Mouse (Mus musculus): ENCODE data around the gene Slc27a4. TPM values are rescaled to one million over a fixed set of nuclear protein-coding genes. Genes with fewer than 3 reads are reported as not detected.

Gene Slc27a4
- polyA plus RNA-seq, 1 experiment from 2014 or later: 11.6 TPM

- H3K4me3 ChIP-seq (ENCODE audit: low read depth, low read length): no peak overlapping the region
- no peaks in the 10 kb centered on the region for H3K27me3 ChIP-seq (ENCODE audit: control insufficient read depth, insufficient read depth, low read length)
- H3K4me1 ChIP-seq (ENCODE audit: control insufficient read depth, insufficient read depth, low read length): 0 out of 2 replicates have a peak, but pooled peaks cover 3% of the 10 kb centered on the region
- H3K27ac ChIP-seq (replicated peaks; ENCODE audit: low read depth, low read length): no peak overlapping the region
- H3K4me2 ChIP-seq (ENCODE audit: low read depth, severe bottlenecking): no peak overlapping the region
- no peaks in the 10 kb centered on the region for H3K36me3 ChIP-seq (ENCODE audit: control insufficient read depth, insufficient read depth, low read length)
- peak overlapping the region; percentile 27; the same call in 1 of the 2 replicates for H3K9ac ChIP-seq (ENCODE audit: low read length)
- ATAC-seq (ENCODE audit: insufficient number of reproducible peaks, low FRiP score, low TSS enrichment, low read depth) (no peak), DNase-seq (ENCODE audit: low spot score) (no peak)
- WGBS: 10% methylated on average over 19 of the region's 19 CpGs
- H3K9me3 ChIP-seq (ENCODE audit: control insufficient read depth, low read length): no peaks in the 10 kb centered on the region
Observed at GRCm38 (mm10) chr2:29856451-29857260, 54.2 kb downstream of the Slc27a4 start.

DNA sequence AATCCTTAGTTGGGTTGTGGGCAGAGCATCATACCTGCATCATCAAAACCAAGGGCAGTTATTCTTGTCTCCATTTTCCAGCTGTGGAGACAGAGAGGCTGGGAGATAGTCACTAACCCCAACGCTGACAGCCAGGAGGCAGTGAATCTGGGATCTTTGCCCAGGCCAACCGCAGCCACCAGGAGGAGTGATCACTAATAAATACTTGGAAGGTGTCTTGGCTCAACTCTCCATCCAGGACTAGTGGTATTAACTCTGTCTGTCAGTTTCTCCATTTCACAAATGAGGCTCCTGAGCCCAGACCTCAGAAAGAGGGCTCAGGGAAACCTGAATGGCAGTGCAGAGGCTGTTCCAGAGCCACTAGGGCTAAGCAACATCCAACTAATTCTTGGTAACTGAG lies 54.9 kb downstream of the Slc27a4 start:
- no peak for ATAC-seq (ENCODE audit: insufficient number of reproducible peaks, low FRiP score, low TSS enrichment, low read depth)
- no peaks in the 10 kb centered on the region for H3K27me3 ChIP-seq (ENCODE audit: control insufficient read depth, insufficient read depth, low read length)

DNA sequence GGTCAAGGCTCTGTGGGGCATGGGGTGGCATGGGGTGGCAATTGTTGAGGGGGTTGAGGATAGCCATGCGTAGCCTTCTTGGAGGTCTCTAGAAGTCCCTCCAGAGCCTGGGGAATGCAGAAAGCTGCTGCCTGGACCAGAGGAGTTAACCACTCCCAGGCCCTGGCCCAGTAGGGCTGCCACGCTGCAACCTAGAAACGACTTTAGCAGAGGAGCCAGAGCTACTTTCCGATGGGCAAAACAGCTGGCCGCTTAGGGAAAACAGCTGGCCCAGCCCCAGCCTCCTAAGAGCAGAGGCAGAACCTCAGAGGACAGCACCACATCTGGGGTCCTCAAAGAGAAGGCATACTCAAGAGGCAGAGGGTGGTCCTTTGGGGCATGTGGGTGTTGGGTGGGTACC lies 55.5 kb downstream of the Slc27a4 start:
- H3K36me3 ChIP-seq (ENCODE audit: control insufficient read depth, insufficient read depth, low read length): no peaks in the 10 kb centered on the region
- no peaks in the 10 kb centered on the region for H3K9me3 ChIP-seq (ENCODE audit: control insufficient read depth, low read length)
- DNase-seq (ENCODE audit: low spot score) (no peak), ATAC-seq (ENCODE audit: insufficient number of reproducible peaks, low FRiP score, low TSS enrichment, low read depth) (no peak)
- H3K4me3 ChIP-seq (ENCODE audit: low read depth, low read length): no peak overlapping the region
- H3K4me2 ChIP-seq (ENCODE audit: low read depth, severe bottlenecking): no peak overlapping the region
- no peak overlapping the region for H3K27ac ChIP-seq (replicated peaks; ENCODE audit: low read depth, low read length)
- no peak overlapping the region for H3K9ac ChIP-seq (ENCODE audit: low read length)
- 70% methylated on average over 5 of the region's 5 CpGs for WGBS
- 0 out of 2 replicates have a peak, but pooled peaks cover 3% of the 10 kb centered on the region for H3K4me1 ChIP-seq (ENCODE audit: control insufficient read depth, insufficient read depth, low read length)
- H3K27me3 ChIP-seq (ENCODE audit: control insufficient read depth, insufficient read depth, low read length): no peaks in the 10 kb centered on the region

More for the DNA sequence above, 54.9 kb downstream of the Slc27a4 start:
- H3K4me2 ChIP-seq (ENCODE audit: low read depth, severe bottlenecking): no peak overlapping the region
- 45% methylated on average over 2 of the region's 2 CpGs for WGBS
- no peak overlapping the region for H3K4me3 ChIP-seq (ENCODE audit: low read depth, low read length)
- H3K9ac ChIP-seq (ENCODE audit: low read length): no peak overlapping the region
- 0 out of 2 replicates have a peak, but pooled peaks cover 3% of the 10 kb centered on the region for H3K4me1 ChIP-seq (ENCODE audit: control insufficient read depth, insufficient read depth, low read length)
- no peak for DNase-seq (ENCODE audit: low spot score)
- no peak overlapping the region for H3K27ac ChIP-seq (replicated peaks; ENCODE audit: low read depth, low read length)
- H3K9me3 ChIP-seq (ENCODE audit: control insufficient read depth, low read length): no peaks in the 10 kb centered on the region
- no peaks in the 10 kb centered on the region for H3K36me3 ChIP-seq (ENCODE audit: control insufficient read depth, insufficient read depth, low read length)

GRCm38 (mm10) chr2:29858748-29859473 lies 56.5 kb downstream of the Slc27a4 start:
- Histone ChIP-seq H3K27me3 (ENCODE audit: control insufficient read depth, insufficient read depth, low read length) (no peaks in the 10 kb centered on the region), H3K9me3 (ENCODE audit: control insufficient read depth, low read length) (no peaks in the 10 kb centered on the region), H3K27ac (replicated peaks; ENCODE audit: low read depth, low read length) (no peak overlapping the region), H3K4me2 (ENCODE audit: low read depth, severe bottlenecking) (no peak overlapping the region), H3K36me3 (ENCODE audit: control insufficient read depth, insufficient read depth, low read length) (no peaks in the 10 kb centered on the region), H3K4me1 (ENCODE audit: control insufficient read depth, insufficient read depth, low read length) (0 out of 2 replicates have a peak, but pooled peaks cover 3% of the 10 kb centered on the region), H3K9ac (ENCODE audit: low read length) (no peak overlapping the region), H3K4me3 (ENCODE audit: low read depth, low read length) (no peak overlapping the region)
- ATAC-seq (ENCODE audit: insufficient number of reproducible peaks, low FRiP score, low TSS enrichment, low read depth): no peak
- peak; percentile 71 for DNase-seq (ENCODE audit: low spot score)
- 14% methylated on average over 5 of the region's 5 CpGs for WGBS

DNA sequence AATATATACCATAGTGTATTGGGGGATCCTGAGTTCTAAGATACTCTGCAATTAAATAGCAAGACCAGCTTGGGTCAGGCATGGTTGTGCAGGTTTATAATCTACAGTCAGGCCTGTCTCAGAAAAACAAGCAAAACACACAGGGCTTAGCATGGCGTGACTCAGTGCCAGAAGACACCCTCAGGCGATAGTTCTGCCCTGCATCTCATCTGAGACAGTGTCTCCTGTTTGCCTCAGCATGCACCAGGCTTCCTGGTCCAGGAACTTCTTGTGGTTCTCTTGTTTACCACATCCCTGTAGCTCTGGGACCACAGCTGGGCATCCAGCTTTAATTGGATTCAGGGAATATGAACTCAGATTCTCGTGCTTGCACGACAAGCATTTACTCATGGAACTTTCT lies 62.7 kb downstream of the Slc27a4 start:
- no peak for ATAC-seq (ENCODE audit: insufficient number of reproducible peaks, low FRiP score, low TSS enrichment, low read depth)
- WGBS: 74% methylated on average over 4 of the region's 4 CpGs
- H3K27me3 ChIP-seq (ENCODE audit: control insufficient read depth, insufficient read depth, low read length): no peaks in the 10 kb centered on the region
- H3K9me3 ChIP-seq (ENCODE audit: control insufficient read depth, low read length): no peaks in the 10 kb centered on the region
- no peak overlapping the region for H3K4me2 ChIP-seq (ENCODE audit: low read depth, severe bottlenecking)
- 0 out of 2 replicates have a peak, but pooled peaks cover 5% of the 10 kb centered on the region for H3K4me1 ChIP-seq (ENCODE audit: control insufficient read depth, insufficient read depth, low read length)
- H3K9ac ChIP-seq (ENCODE audit: low read length): no peak overlapping the region
- no peak overlapping the region for H3K4me3 ChIP-seq (ENCODE audit: low read depth, low read length)
- no peak overlapping the region for H3K27ac ChIP-seq (replicated peaks; ENCODE audit: low read depth, low read length)
- H3K36me3 ChIP-seq (ENCODE audit: control insufficient read depth, insufficient read depth, low read length): no peaks in the 10 kb centered on the region
- no peak for DNase-seq (ENCODE audit: low spot score)

Small RNAs within 50 kb of the gene (microRNA-seq; reads per million reads assigned to microRNA genes)
- not detected for gene Mir219a-2
- not detected for gene Mir219b

Other genes with a start within 250 kb of the Slc27a4 start
- gene Rapgef1, start 182.9 kb upstream of the Slc27a4 start, polyA plus RNA-seq (2014; fragmentation: Nextera tagmentation; extraction: Ambion mirVana): 17.1 and 19.7 TPM in 2 replicates
- not detected in 2 replicates for gene Gm13420, start 50.9 kb upstream of the Slc27a4 start, polyA plus RNA-seq (2014; fragmentation: Nextera tagmentation; extraction: Ambion mirVana)
- 0.65 TPM in 1 of 2 replicates, not detected in the other for gene Gm13547, start 43.3 kb upstream of the Slc27a4 start, polyA plus RNA-seq (2014; fragmentation: Nextera tagmentation; extraction: Ambion mirVana)
- gene Coq4, start 15.1 kb upstream of the Slc27a4 start, polyA plus RNA-seq (2014; fragmentation: Nextera tagmentation; extraction: Ambion mirVana): 42.7 and 45.4 TPM in 2 replicates
- 32.2 and 36.1 TPM in 2 replicates for gene Trub2, start 14.1 kb upstream of the Slc27a4 start, polyA plus RNA-seq (2014; fragmentation: Nextera tagmentation; extraction: Ambion mirVana)
- gene Urm1, start 17.4 kb downstream of the Slc27a4 start, polyA plus RNA-seq (2014; fragmentation: Nextera tagmentation; extraction: Ambion mirVana): 19.5 and 26.0 TPM in 2 replicates
- 8.4 and 8.7 TPM in 2 replicates for gene Cercam, start 66.5 kb downstream of the Slc27a4 start, polyA plus RNA-seq (2014; fragmentation: Nextera tagmentation; extraction: Ambion mirVana)
- 80.5 and 91.8 TPM in 2 replicates for gene Odf2, start 86.6 kb downstream of the Slc27a4 start, polyA plus RNA-seq (2014; fragmentation: Nextera tagmentation; extraction: Ambion mirVana)
- 65.2 and 70.4 TPM in 2 replicates for gene Gle1, start 132.8 kb downstream of the Slc27a4 start, polyA plus RNA-seq (2014; fragmentation: Nextera tagmentation; extraction: Ambion mirVana)
- 89.9 and 103 TPM in 2 replicates for gene Sptan1, start 162.9 kb downstream of the Slc27a4 start, polyA plus RNA-seq (2014; fragmentation: Nextera tagmentation; extraction: Ambion mirVana)
- 32.6 and 32.8 TPM in 2 replicates for gene Wdr34, start 246.2 kb downstream of the Slc27a4 start, polyA plus RNA-seq (2014; fragmentation: Nextera tagmentation; extraction: Ambion mirVana)